Mouse (Mus musculus): ENCODE data around the gene Prkacb. TPM values are rescaled to one million over a fixed set of nuclear protein-coding genes. Genes with fewer than 3 reads are reported as not detected.

Gene Prkacb
- polyA plus RNA-seq, 1 experiment = 21.8 TPM

- H3K27ac ChIP-seq (ENCODE audit: insufficient read depth, low read length) = no peak overlapping the region
- DNase-seq (ENCODE audit: low read depth in 1 of 2, low spot score in 2 of 2) = no peak
- H3K4me3 ChIP-seq (ENCODE audit: extremely low read depth, insufficient read depth, insufficient read length) = no peak overlapping the region
- no peaks in the 10 kb centered on the region for H3K36me3 ChIP-seq (ENCODE audit: control insufficient read depth, insufficient read depth, low read length)
- H3K27me3 ChIP-seq (ENCODE audit: control insufficient read depth, insufficient read depth, low read length) = no peaks in the 10 kb centered on the region
- no peaks in the 10 kb centered on the region for H3K4me1 ChIP-seq (ENCODE audit: control insufficient read depth, insufficient read depth, insufficient read length)
- no peak for TF ChIP-seq CTCF (IDR thresholded peaks at IDR 0.05; ENCODE audit: extremely low read depth, insufficient read depth, insufficient read length, insufficient replicate concordance)
- TF ChIP-seq POLR2A (IDR thresholded peaks at IDR 0.05; ENCODE audit: low read depth, low read length) = no peak
- WGBS = 82% methylated on average over 7 of the region's 7 CpGs
These were observed 101.7 kb downstream of the Prkacb start for GRCm38 (mm10) chr3:146711084-146711483.

- no peaks in the 10 kb centered on the region for H3K4me1 ChIP-seq (ENCODE audit: control insufficient read depth, insufficient read depth, insufficient read length)
- H3K27me3 ChIP-seq (ENCODE audit: control insufficient read depth, insufficient read depth, low read length) = no peaks in the 10 kb centered on the region
- 88% methylated on average over 1 of the region's 1 CpGs for WGBS
- TF ChIP-seq CTCF (IDR thresholded peaks at IDR 0.05; ENCODE audit: extremely low read depth, insufficient read depth, insufficient read length, insufficient replicate concordance) (no peak), POLR2A (IDR thresholded peaks at IDR 0.05; ENCODE audit: low read depth, low read length) (no peak)
- no peak for DNase-seq (ENCODE audit: low read depth in 1 of 2, low spot score in 2 of 2)
- H3K36me3 ChIP-seq (ENCODE audit: control insufficient read depth, insufficient read depth, low read length) = no peaks in the 10 kb centered on the region
- H3K27ac ChIP-seq (ENCODE audit: insufficient read depth, low read length) = no peak overlapping the region
- no peak overlapping the region for H3K4me3 ChIP-seq (ENCODE audit: extremely low read depth, insufficient read depth, insufficient read length)
These were observed 103.7 kb downstream of the Prkacb start for GRCm38 (mm10) chr3:146709086-146709485.

- no peak for DNase-seq (ENCODE audit: low read depth in 1 of 2, low spot score in 2 of 2)
- TF ChIP-seq CTCF (IDR thresholded peaks at IDR 0.05; ENCODE audit: extremely low read depth, insufficient read depth, insufficient read length, insufficient replicate concordance) = no peak
- no peak for TF ChIP-seq POLR2A (IDR thresholded peaks at IDR 0.05; ENCODE audit: low read depth, low read length)
- H3K36me3 ChIP-seq (ENCODE audit: control insufficient read depth, insufficient read depth, low read length) = no peaks in the 10 kb centered on the region
- no peaks in the 10 kb centered on the region for H3K4me1 ChIP-seq (ENCODE audit: control insufficient read depth, insufficient read depth, insufficient read length)
- WGBS = 80% methylated on average over 3 of the region's 3 CpGs
- H3K4me3 ChIP-seq (ENCODE audit: extremely low read depth, insufficient read depth, insufficient read length) = no peak overlapping the region
- no peak overlapping the region for H3K27ac ChIP-seq (ENCODE audit: insufficient read depth, low read length)
- H3K27me3 ChIP-seq (ENCODE audit: control insufficient read depth, insufficient read depth, low read length) = no peaks in the 10 kb centered on the region
These were observed 104.4 kb downstream of the Prkacb start for GRCm38 (mm10) chr3:146708381-146708780.

- DNase-seq (ENCODE audit: low read depth in 1 of 2, low spot score in 2 of 2) = no peak
- TF ChIP-seq POLR2A (IDR thresholded peaks at IDR 0.05; ENCODE audit: low read depth, low read length) = no peak
- no peak for TF ChIP-seq CTCF (IDR thresholded peaks at IDR 0.05; ENCODE audit: extremely low read depth, insufficient read depth, insufficient read length, insufficient replicate concordance)
- WGBS = 93% methylated on average over 4 of the region's 4 CpGs
- H3K4me3 ChIP-seq (ENCODE audit: extremely low read depth, insufficient read depth, insufficient read length) = no peak overlapping the region
- H3K27me3 ChIP-seq (ENCODE audit: control insufficient read depth, insufficient read depth, low read length) = no peaks in the 10 kb centered on the region
- H3K4me1 ChIP-seq (ENCODE audit: control insufficient read depth, insufficient read depth, insufficient read length) = no peaks in the 10 kb centered on the region
- no peaks in the 10 kb centered on the region for H3K36me3 ChIP-seq (ENCODE audit: control insufficient read depth, insufficient read depth, low read length)
- no peak overlapping the region for H3K27ac ChIP-seq (ENCODE audit: insufficient read depth, low read length)
These were observed 108.7 kb downstream of the Prkacb start for GRCm38 (mm10) chr3:146704099-146704498.

GRCm38 (mm10) chr3:146700051-146700450 lies 112.7 kb downstream of the Prkacb start:
- no peaks in the 10 kb centered on the region for H3K4me1 ChIP-seq (ENCODE audit: control insufficient read depth, insufficient read depth, insufficient read length)
- H3K27me3 ChIP-seq (ENCODE audit: control insufficient read depth, insufficient read depth, low read length) = no peaks in the 10 kb centered on the region
- H3K27ac ChIP-seq (ENCODE audit: insufficient read depth, low read length) = no peak overlapping the region
- DNase-seq (ENCODE audit: low read depth in 1 of 2, low spot score in 2 of 2) = no peak
- no peaks in the 10 kb centered on the region for H3K36me3 ChIP-seq (ENCODE audit: control insufficient read depth, insufficient read depth, low read length)
- no peak for TF ChIP-seq POLR2A (IDR thresholded peaks at IDR 0.05; ENCODE audit: low read depth, low read length)
- no peak for TF ChIP-seq CTCF (IDR thresholded peaks at IDR 0.05; ENCODE audit: extremely low read depth, insufficient read depth, insufficient read length, insufficient replicate concordance)
- no peak overlapping the region for H3K4me3 ChIP-seq (ENCODE audit: extremely low read depth, insufficient read depth, insufficient read length)
- WGBS = 84% methylated on average over 11 of the region's 11 CpGs

- no peaks in the 10 kb centered on the region for H3K4me1 ChIP-seq (ENCODE audit: control insufficient read depth, insufficient read depth, insufficient read length)
- WGBS = 61% methylated on average over 11 of the region's 11 CpGs
- no peak overlapping the region for H3K4me3 ChIP-seq (ENCODE audit: extremely low read depth, insufficient read depth, insufficient read length)
- TF ChIP-seq CTCF (IDR thresholded peaks at IDR 0.05; ENCODE audit: extremely low read depth, insufficient read depth, insufficient read length, insufficient replicate concordance) = no peak
- TF ChIP-seq POLR2A (IDR thresholded peaks at IDR 0.05; ENCODE audit: low read depth, low read length) = no peak
- H3K27ac ChIP-seq (ENCODE audit: insufficient read depth, low read length) = no peak overlapping the region
- no peaks in the 10 kb centered on the region for H3K27me3 ChIP-seq (ENCODE audit: control insufficient read depth, insufficient read depth, low read length)
- no peak for DNase-seq (ENCODE audit: low read depth in 1 of 2, low spot score in 2 of 2)
- no peaks in the 10 kb centered on the region for H3K36me3 ChIP-seq (ENCODE audit: control insufficient read depth, insufficient read depth, low read length)
These were observed 113.8 kb downstream of the Prkacb start for GRCm38 (mm10) chr3:146698982-146699381.

- Histone ChIP-seq H3K36me3 (ENCODE audit: control insufficient read depth, insufficient read depth, low read length) (no peaks in the 10 kb centered on the region), H3K4me3 (ENCODE audit: extremely low read depth, insufficient read depth, insufficient read length) (no peak overlapping the region), H3K27ac (ENCODE audit: insufficient read depth, low read length) (no peak overlapping the region), H3K27me3 (ENCODE audit: control insufficient read depth, insufficient read depth, low read length) (no peaks in the 10 kb centered on the region), H3K4me1 (ENCODE audit: control insufficient read depth, insufficient read depth, insufficient read length) (no peaks in the 10 kb centered on the region)
- no peak for DNase-seq (ENCODE audit: low read depth in 1 of 2, low spot score in 2 of 2)
- no peak for TF ChIP-seq POLR2A (IDR thresholded peaks at IDR 0.05; ENCODE audit: low read depth, low read length)
- 83% methylated on average over 5 of the region's 5 CpGs for WGBS
These were observed 120.2 kb downstream of the Prkacb start for GRCm38 (mm10) chr3:146692547-146692946.

Data from spleen, adult 2 months (tissue).